Comparison of ENCODE assay signal across 9 mouse cellular contexts in genomic region chr1:75253849-75254624, GRCm38 (mm10). TPM values are rescaled to one million over a fixed set of nuclear protein-coding genes. Genes with fewer than 3 reads are reported as not detected.
DNase-seq lines count a peak whose midpoint lies in the region; ATAC-seq and TF ChIP-seq lines count a peak whose summit lies in the region.
"Had no signal": no experiment of that assay in that cellular context is flagged by ENCODE, and none has a peak within 500 bp of the region (broad histone marks: within the 10 kb centered on the region; RNA-seq: fewer than 3 reads in every experiment).

No protein-coding gene starts in this region.

- no peak overlapping the region for H3K4me2 ChIP-seq in heart, embryonic 12.5 days
- no peak overlapping the region for H3K4me2 ChIP-seq in midbrain, postnatal 0 days (ENCODE audit: low read depth, low read length, poor library complexity, severe bottlenecking)
- H3K4me2 ChIP-seq: limb, embryonic 12.5 days had no signal

- H3K27me3 ChIP-seq in heart, embryonic 12.5 days (replicated peaks): peaks cover 30% of the 10 kb centered on the region
- no peaks in the 10 kb centered on the region for H3K27me3 ChIP-seq in midbrain, postnatal 0 days (ENCODE audit: insufficient read depth, low read length)

- peaks cover 12% of the 10 kb centered on the region for H3K4me1 ChIP-seq in heart, embryonic 12.5 days (replicated peaks)
- no peaks in the 10 kb centered on the region for H3K4me1 ChIP-seq in midbrain, postnatal 0 days (ENCODE audit: insufficient read depth, low read length)

- intact Hi-C loops in left cerebral cortex, adult 2 months (cut with DNase I): loop anchor here (2.0 to 5.0 kb wide), 3 partner anchors 37 to 72 kb away; partner anchors contain the start of genes Abcb6 and Tuba4a

- TF ChIP-seq CTCF in left cerebral cortex, adult 2 months (IDR thresholded peaks at IDR 0.05): peak; percentile 97
- peak; percentile 96 for TF ChIP-seq CTCF in midbrain, postnatal 0 days (IDR thresholded peaks at IDR 0.05)

- no peaks in the 10 kb centered on the region for H3K9me3 ChIP-seq in heart, embryonic 12.5 days (replicated peaks)
- no peaks in the 10 kb centered on the region for H3K9me3 ChIP-seq in midbrain, postnatal 0 days (ENCODE audit: low read length)
- H3K9me3 ChIP-seq: limb, embryonic 12.5 days had no signal

- H3K9ac ChIP-seq in heart, embryonic 12.5 days: no peak overlapping the region
- H3K9ac ChIP-seq in midbrain, postnatal 0 days (replicated peaks; ENCODE audit: low read length, poor library complexity, severe bottlenecking): no peak overlapping the region
- H3K9ac ChIP-seq: limb, embryonic 12.5 days had no signal

- no peak for ATAC-seq in heart, embryonic 12.5 days (ENCODE audit: insufficient number of reproducible peaks, low FRiP score)
- peak; percentile 71 for ATAC-seq in common myeloid progenitor, adult 5-6 weeks (replicated peaks; ENCODE audit: low read depth, poor library complexity, severe bottlenecking)
- ATAC-seq in granulocyte monocyte progenitor cell, adult 5-6 weeks (replicated peaks; ENCODE audit: poor library complexity, severe bottlenecking): peak; percentile 77
- ATAC-seq in midbrain, postnatal 0 days (ENCODE audit: low FRiP score): no peak

- WGBS in heart, embryonic 12.5 days: 60% methylated on average over 16 of the region's 16 CpGs
- WGBS in midbrain, postnatal 0 days: 64% methylated on average over 16 of the region's 16 CpGs

- H3K27ac ChIP-seq in heart, embryonic 12.5 days (ENCODE audit: poor library complexity, severe bottlenecking): no peak overlapping the region
- H3K27ac ChIP-seq in left cerebral cortex, adult 2 months: peak overlapping the region; percentile 50; the same call in 1 of the 2 replicates
- 0 out of 2 replicates have a peak overlapping the region, but pooled peaks have one; percentile 26 for H3K27ac ChIP-seq in midbrain, postnatal 0 days (ENCODE audit: low read depth, low read length)
- H3K27ac ChIP-seq: limb, embryonic 12.5 days had no signal

- DNase-seq in heart, adult 11 months: peak; percentile 95
- peak; percentile 75 for DNase-seq in T-cell, adult 2 months (ENCODE audit: low spot score)
- DNase-seq in left cerebral cortex, adult 2 months (ENCODE audit: extremely low spot score in 1 of 2, low spot score in 2 of 2): peak; percentile 79 to 90
- DNase-seq in midbrain, postnatal 0 days (ENCODE audit: low spot score): peak; percentile 75
- peak; percentile 87 to 97 for DNase-seq in spleen, postnatal 4 days (ENCODE audit: low spot score in 2 of 2)

- H3K36me3 ChIP-seq in heart, embryonic 12.5 days: no peaks in the 10 kb centered on the region
- peaks cover 3% of the 10 kb centered on the region for H3K36me3 ChIP-seq in midbrain, postnatal 0 days (ENCODE audit: insufficient read depth, low read length)
- H3K36me3 ChIP-seq: limb, embryonic 12.5 days had no signal

- no peak overlapping the region for H3K4me3 ChIP-seq in heart, embryonic 12.5 days
- H3K4me3 ChIP-seq in left cerebral cortex, adult 2 months: no peak overlapping the region
- no peak overlapping the region for H3K4me3 ChIP-seq in midbrain, postnatal 0 days (ENCODE audit: low read depth, low read length)
- H3K4me3 ChIP-seq: limb, embryonic 12.5 days had no signal

RNA-seq across cellular contexts. Expression of gene Ptprn, which starts 10.3 kb away (rescaled TPM):
- polyA plus RNA-seq in heart, embryonic 12.5 days (2016; fragmentation: Nextera tagmentation; extraction: Ambion mirVana): 0.69 and 0.96 TPM in 2 replicates
- 0.14 TPM in 1 of 2 replicates, not detected in the other for total RNA-seq in common myeloid progenitor, adult 5-6 weeks (2017)
- not detected in 2 replicates for total RNA-seq in granulocyte monocyte progenitor cell, adult 5-6 weeks (2014; fragmentation: Nextera tagmentation)
- total RNA-seq in granulocyte monocyte progenitor cell, adult 5-6 weeks (2017): not detected in 2 replicates
- 100 to 1,000 TPM; 507 to 550 TPM for total RNA-seq in left cerebral cortex, adult 2 months (2021)
- 116 and 127 TPM in 2 replicates for total RNA-seq in midbrain, postnatal 0 days (2014; rRNA removed)
- 51.4 and 52.2 TPM in 2 replicates for polyA plus RNA-seq in midbrain, postnatal 0 days (2015; fragmentation: Nextera tagmentation; extraction: Ambion mirVana)

RNA-seq across cellular contexts. Expression of gene Dnajb2, which starts 17.8 kb away (rescaled TPM):
- polyA plus RNA-seq in heart, embryonic 12.5 days (2016; fragmentation: Nextera tagmentation; extraction: Ambion mirVana): 34.5 and 37.5 TPM in 2 replicates
- total RNA-seq in common myeloid progenitor, adult 5-6 weeks (2017): 5.9 and 9.5 TPM in 2 replicates
- 0.66 and 4.1 TPM in 2 replicates for total RNA-seq in granulocyte monocyte progenitor cell, adult 5-6 weeks (2014; fragmentation: Nextera tagmentation)
- 1.5 and 1.6 TPM in 2 replicates for total RNA-seq in granulocyte monocyte progenitor cell, adult 5-6 weeks (2017)
- 100 to 1,000 TPM in 1 of 2 experiments, 10 to 100 TPM in 1; 93.6 to 102 TPM for total RNA-seq in left cerebral cortex, adult 2 months (2021)
- 43.6 and 46.7 TPM in 2 replicates for total RNA-seq in midbrain, postnatal 0 days (2014; rRNA removed)
- polyA plus RNA-seq in midbrain, postnatal 0 days (2015; fragmentation: Nextera tagmentation; extraction: Ambion mirVana): 61.7 and 65.1 TPM in 2 replicates

RNA-seq across cellular contexts. Expression of gene A630095N17Rik, which starts 22.1 kb away (rescaled TPM):
- polyA plus RNA-seq in heart, embryonic 12.5 days (2016; fragmentation: Nextera tagmentation; extraction: Ambion mirVana): not detected in 2 replicates
- total RNA-seq in common myeloid progenitor, adult 5-6 weeks (2017): 1.1 TPM in 1 of 2 replicates, not detected in the other
- not detected in 2 replicates for total RNA-seq in granulocyte monocyte progenitor cell, adult 5-6 weeks (2014; fragmentation: Nextera tagmentation)
- total RNA-seq in granulocyte monocyte progenitor cell, adult 5-6 weeks (2017): 2.7 TPM in 1 of 2 replicates, not detected in the other
- not detected for total RNA-seq in left cerebral cortex, adult 2 months (2021)
- total RNA-seq in midbrain, postnatal 0 days (2014; rRNA removed): not detected in 2 replicates
- polyA plus RNA-seq in midbrain, postnatal 0 days (2015; fragmentation: Nextera tagmentation; extraction: Ambion mirVana): not detected in 2 replicates
- polyA plus RNA-seq: limb, embryonic 12.5 days had no signal

RNA-seq across cellular contexts. Expression of gene Resp18, which starts 24.2 kb away (rescaled TPM):
- polyA plus RNA-seq in heart, embryonic 12.5 days (2016; fragmentation: Nextera tagmentation; extraction: Ambion mirVana): not detected in 2 replicates
- total RNA-seq in common myeloid progenitor, adult 5-6 weeks (2017): not detected in 2 replicates
- not detected in 2 replicates for total RNA-seq in granulocyte monocyte progenitor cell, adult 5-6 weeks (2014; fragmentation: Nextera tagmentation)
- not detected in 2 replicates for total RNA-seq in granulocyte monocyte progenitor cell, adult 5-6 weeks (2017)
- 100 to 1,000 TPM; 144 to 184 TPM for total RNA-seq in left cerebral cortex, adult 2 months (2021)
- total RNA-seq in midbrain, postnatal 0 days (2014; rRNA removed): 302 and 332 TPM in 2 replicates
- 409 and 416 TPM in 2 replicates for polyA plus RNA-seq in midbrain, postnatal 0 days (2015; fragmentation: Nextera tagmentation; extraction: Ambion mirVana)

RNA-seq across cellular contexts. Expression of gene Tuba4a, which starts 34.4 kb away (rescaled TPM):
- 34.1 and 38.0 TPM in 2 replicates for polyA plus RNA-seq in heart, embryonic 12.5 days (2016; fragmentation: Nextera tagmentation; extraction: Ambion mirVana)
- 156 and 186 TPM in 2 replicates for total RNA-seq in common myeloid progenitor, adult 5-6 weeks (2017)
- 541 and 690 TPM in 2 replicates for total RNA-seq in granulocyte monocyte progenitor cell, adult 5-6 weeks (2014; fragmentation: Nextera tagmentation)
- 491 and 534 TPM in 2 replicates for total RNA-seq in granulocyte monocyte progenitor cell, adult 5-6 weeks (2017)
- total RNA-seq in left cerebral cortex, adult 2 months (2021): 100 to 1,000 TPM; 594 to 616 TPM
- total RNA-seq in midbrain, postnatal 0 days (2014; rRNA removed): 99.2 and 165 TPM in 2 replicates
- 87.0 and 115 TPM in 2 replicates for polyA plus RNA-seq in midbrain, postnatal 0 days (2015; fragmentation: Nextera tagmentation; extraction: Ambion mirVana)

Comparison
In these comparisons a context has a peak if more than half of its experiments do, and no peak if none do; other contexts are left out.
1. ATAC-seq: peak in common myeloid progenitor, adult 5-6 weeks (single experiment) and granulocyte monocyte progenitor cell, adult 5-6 weeks (single experiment); none in heart, embryonic 12.5 days (single experiment) and midbrain, postnatal 0 days (single experiment).
2. RNA of gene Ptprn, which starts 10.3 kb away (total RNA-seq): 507 to 550 TPM in left cerebral cortex, adult 2 months and 116 to 127 TPM in midbrain, postnatal 0 days; 0.14 TPM in common myeloid progenitor, adult 5-6 weeks and not detected in granulocyte monocyte progenitor cell, adult 5-6 weeks; every median in the first group is over 100 times any median in the second.
3. Peak in every context shown above with its lines, with median percentiles within 50 percentile points of each other: DNase-seq.